Mouse (Mus musculus) cortical plate, adult 2 months (tissue): Measurements from ENCODE around the gene Arf6.

Source experiments
- CTCF ChIP-seq: fragments of 200-500 bp; IDR thresholded peaks from 2 replicates; pipeline ENCODE4 v1.5.1; 2011; ENCODE audit warnings: mild to moderate bottlenecking, control low read depth, low read length; ENCODE audit not compliant: insufficient read depth; ENCODE audit errors: extremely low read depth
- POLR2A ChIP-seq: fragments of 200-500 bp; IDR thresholded peaks from 2 replicates; pipeline ENCODE4 v1.6.1; 2011; ENCODE audit warnings: mild to moderate bottlenecking, low read length, control low read depth; ENCODE audit not compliant: insufficient read depth; ENCODE audit errors: extremely low read depth

GRCm38 (mm10) chr12:69332147-69332546 is 39.8 kb upstream of the Arf6 start:
- no peak for TF ChIP-seq CTCF
- TF ChIP-seq POLR2A: no peak
